Mouse (Mus musculus): ENCODE data around the gene Nans. TPM values are rescaled to one million over a fixed set of nuclear protein-coding genes. Genes with fewer than 3 reads are reported as not detected.

The Nans gene
- 68.9 and 70.8 TPM in 2 replicates for polyA plus RNA-seq (2012)

GRCm38 (mm10) chr4:46489028-46489925 lies at the start of gene Nans:
Nans (plus strand) TSS chr4:46489248.

DNA sequence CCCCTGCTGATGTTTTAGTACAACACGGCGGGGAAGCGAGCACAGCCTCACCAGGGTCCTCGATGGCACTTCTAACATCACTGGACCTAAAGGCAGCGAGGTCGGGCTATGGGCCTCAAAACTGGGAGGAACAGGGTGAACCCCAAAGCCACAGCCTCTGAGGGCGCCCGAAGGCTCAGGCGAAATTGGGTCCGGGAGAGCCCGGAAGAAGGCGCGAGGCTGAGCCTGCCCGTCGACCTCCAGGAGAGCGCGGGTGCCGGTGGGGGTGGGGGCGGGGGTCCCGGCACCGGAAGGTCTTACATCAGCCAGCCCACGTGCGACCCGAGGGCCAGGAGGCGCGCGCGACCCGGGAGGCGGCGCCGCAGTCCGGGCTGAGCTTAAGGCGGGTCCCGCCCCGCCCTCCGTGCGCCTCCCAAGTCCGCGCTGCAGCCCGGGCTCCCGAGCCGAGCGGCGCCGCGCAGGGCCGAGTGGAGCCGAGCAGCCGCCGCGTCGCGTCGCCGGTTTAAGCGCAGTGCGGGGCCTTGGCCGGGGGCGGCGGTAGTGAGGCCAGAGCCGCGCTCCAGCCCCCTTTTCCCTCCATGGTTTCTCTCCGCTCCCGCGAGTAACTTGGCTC lies 38.4 kb upstream of the Nans start, which contains the start of gene Anp32b:
Gene Anp32b (plus strand): TSS at position 384 of the 613 bp plus-strand sequence.

DNA sequence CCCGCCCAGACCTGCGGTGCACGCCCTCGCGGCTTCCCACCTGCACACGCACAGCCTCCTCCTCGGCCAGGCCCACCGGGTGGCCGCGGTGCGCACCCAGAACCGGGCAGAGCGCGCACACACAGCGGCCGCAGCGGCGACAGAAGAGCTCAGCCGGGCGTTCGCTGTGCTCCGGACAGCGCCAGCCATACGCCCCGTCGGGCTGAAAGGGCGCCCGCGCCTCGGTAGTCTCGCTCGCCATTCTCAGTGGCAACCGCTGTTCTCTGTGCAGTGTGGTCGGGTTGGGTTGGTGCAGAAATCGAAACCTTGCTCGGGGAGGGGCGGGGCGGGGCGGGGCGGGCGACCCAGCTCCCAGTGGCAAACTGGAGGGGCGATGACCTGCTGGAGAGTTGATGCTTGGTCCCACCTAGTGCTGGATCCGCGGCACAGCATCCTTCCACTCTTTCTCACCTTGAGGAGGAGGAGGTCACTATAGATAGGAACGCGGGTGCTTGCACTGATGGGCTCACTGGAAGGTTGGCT lies 46.9 kb downstream of the Nans start, which contains the start of gene Trim14:
Gene Trim14 (minus strand): TSS at position 302 of the 522 bp plus-strand sequence.

Other genes with a start within 250 kb of the Nans start
- gene Foxe1, start 145.6 kb upstream of the Nans start, polyA plus RNA-seq (2012) = 0.36 TPM in 1 of 2 replicates, not detected in the other
- 2.5 and 2.9 TPM in 2 replicates for gene Trmo, start 99.8 kb upstream of the Nans start, polyA plus RNA-seq (2012)
- 3.2 and 5.4 TPM in 2 replicates for gene Hemgn, start 75.7 kb upstream of the Nans start, polyA plus RNA-seq (2012)
- gene Anp32b, start 38.3 kb upstream of the Nans start, polyA plus RNA-seq (2012) = 838 and 983 TPM in 2 replicates
- 28.5 and 33.5 TPM in 2 replicates for gene Trim14, start 46.9 kb downstream of the Nans start, polyA plus RNA-seq (2012)
- gene Coro2a, start 113.0 kb downstream of the Nans start, polyA plus RNA-seq (2012) = 92.6 and 164 TPM in 2 replicates
- 11.6 and 17.5 TPM in 2 replicates for gene Tbc1d2, start 161.0 kb downstream of the Nans start, polyA plus RNA-seq (2012)

Measured in megakaryocyte-erythroid progenitor cell, adult 5 weeks (primary cell).